Mouse (Mus musculus) T-helper 1 cell (primary cell): Measurements from ENCODE around the gene Gmppa.

Experiments
- in situ Hi-C: fragments of 300-600 bp; cut with MboI, MseI; formaldehyde crosslinking; loops from one replicate; pipeline ENCODE4 v1.15.1; 2025; ENCODE audit warnings: high pct_unique_total_duplicates

Gene Gmppa

GRCm38 (mm10) chr1:75435475-75436328 is at the start of gene Gmppa:
Gmppa (plus strand) TSS chr1:75435930.
- in situ Hi-C loops: no loop called here

- in situ Hi-C loops: no loop called here
Observed at GRCm38 (mm10) chr1:75386149-75386548, 49.6 kb upstream of the Gmppa start.

- in situ Hi-C loops: no loop called here
Observed at GRCm38 (mm10) chr1:75387469-75387928, 48.2 kb upstream of the Gmppa start.

GRCm38 (mm10) chr1:75387929-75388897 is 47.5 kb upstream of the Gmppa start:
- in situ Hi-C loops: no loop called here

GRCm38 (mm10) chr1:75388898-75389515 is 46.7 kb upstream of the Gmppa start:
- in situ Hi-C loops: no loop called here

GRCm38 (mm10) chr1:75393139-75393538 is 42.6 kb upstream of the Gmppa start:
- in situ Hi-C loops: no loop called here

GRCm38 (mm10) chr1:75393846-75394245 is 41.9 kb upstream of the Gmppa start:
- in situ Hi-C loops: no loop called here

GRCm38 (mm10) chr1:75398761-75399402 is 36.8 kb upstream of the Gmppa start:
- in situ Hi-C loops: no loop called here

GRCm38 (mm10) chr1:75399755-75400492 is 35.8 kb upstream of the Gmppa start:
- in situ Hi-C loops: no loop called here

- in situ Hi-C loops: no loop called here
Observed at GRCm38 (mm10) chr1:75400493-75401115, 35.1 kb upstream of the Gmppa start.

GRCm38 (mm10) chr1:75405547-75405946 is 30.2 kb upstream of the Gmppa start:
- in situ Hi-C loops: no loop called here

- in situ Hi-C loops: no loop called here
Observed at GRCm38 (mm10) chr1:75406173-75406572, 29.6 kb upstream of the Gmppa start.

GRCm38 (mm10) chr1:75407056-75407455 is 28.7 kb upstream of the Gmppa start:
- in situ Hi-C loops: no loop called here

GRCm38 (mm10) chr1:75408210-75408609 is 27.5 kb upstream of the Gmppa start:
- in situ Hi-C loops: no loop called here

- in situ Hi-C loops: no loop called here
Observed at GRCm38 (mm10) chr1:75409950-75410349, 25.8 kb upstream of the Gmppa start.

GRCm38 (mm10) chr1:75412196-75412595 is 23.5 kb upstream of the Gmppa start:
- in situ Hi-C loops: no loop called here

GRCm38 (mm10) chr1:75413749-75414148 is 22.0 kb upstream of the Gmppa start:
- in situ Hi-C loops: no loop called here

GRCm38 (mm10) chr1:75421794-75422193 is 13.9 kb upstream of the Gmppa start:
- in situ Hi-C loops: no loop called here

GRCm38 (mm10) chr1:75422216-75422822 is 13.4 kb upstream of the Gmppa start:
- in situ Hi-C loops: no loop called here
